In the genomic region with DNA sequence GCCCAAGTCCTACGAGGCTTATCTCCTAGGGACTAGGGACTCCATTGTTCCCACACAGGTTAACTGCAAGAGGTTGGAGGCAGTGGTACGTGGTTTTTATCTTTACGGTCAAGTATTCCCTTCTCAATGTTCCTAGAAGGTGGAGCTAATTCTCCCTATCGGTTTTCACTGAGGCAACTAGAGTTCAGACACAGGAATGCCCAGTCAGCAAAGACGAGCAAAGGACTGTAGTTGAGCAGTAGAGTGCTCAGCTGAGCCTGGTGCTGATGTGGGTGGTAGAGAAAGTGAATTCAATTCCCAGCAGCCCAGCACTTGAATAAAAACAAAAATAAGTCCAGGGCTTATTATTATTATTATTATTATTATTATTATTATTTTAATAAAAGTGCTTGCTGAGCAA, we compare ENCODE assay signal across 24 mouse cellular contexts. TPM values are rescaled to one million over a fixed set of nuclear protein-coding genes. Genes with fewer than 3 reads are reported as not detected.
DNase-seq lines count a peak whose midpoint lies in the region; ATAC-seq and TF ChIP-seq lines count a peak whose summit lies in the region.
"Had no signal": no experiment of that assay in that cellular context is flagged by ENCODE, and none has a peak within 500 bp of the region (broad histone marks: within the 10 kb centered on the region; RNA-seq: fewer than 3 reads in every experiment).

No protein-coding gene starts in this region.

- peaks cover 31% of the 10 kb centered on the region for H3K4me1 ChIP-seq in lung, embryonic 16.5 days (replicated peaks; ENCODE audit: control insufficient read depth, insufficient read depth, low read length)
- H3K4me1 ChIP-seq in E14TG2a.4 (replicated peaks; ENCODE audit: low read depth, low read length), result peaks cover 72% of the 10 kb centered on the region
- no peaks in the 10 kb centered on the region for H3K4me1 ChIP-seq in ES-Bruce4 (ENCODE audit: control insufficient read depth, insufficient read depth, low read length)
- H3K4me1 ChIP-seq in MEL (ENCODE audit: control insufficient read depth in 1 of 2, insufficient read depth in 2 of 2, low read length in 2 of 2), result peaks cover 0 to 10% of the 10 kb centered on the region in 2 experiments; a peak in 2 of 4 replicates

- WGBS in lung, embryonic 16.5 days, result 43% methylated on average over 5 of the region's 5 CpGs

- peaks cover 22% of the 10 kb centered on the region for H3K27me3 ChIP-seq in lung, embryonic 16.5 days (ENCODE audit: control insufficient read depth, insufficient read depth, low read depth, low read length)
- H3K27me3 ChIP-seq in E14TG2a.4 (ENCODE audit: insufficient read depth, low read length) (peaks cover 24% of the 10 kb centered on the region), ES-Bruce4 (ENCODE audit: control insufficient read depth, insufficient read depth, low read length, poor library complexity, severe bottlenecking) (no peaks in the 10 kb centered on the region), MEL (ENCODE audit: control insufficient read depth in 1 of 2, insufficient read depth in 2 of 2, low read length in 2 of 2) (no peaks in the 10 kb centered on the region)

- TF ChIP-seq RAD21 in MEL (IDR thresholded peaks at IDR 0.05; ENCODE audit: low read depth, low read length), result no peak

- TF ChIP-seq CTCF in E14TG2a.4 (conservative IDR thresholded peaks at IDR 0.05; ENCODE audit: low read length) (no peak), ES-Bruce4 (IDR thresholded peaks at IDR 0.05; ENCODE audit: low read depth, low read length) (no peak), MEL (IDR thresholded peaks at IDR 0.05 in 2 of 3, conservative IDR thresholded peaks at IDR 0.05 in 1 of 3; ENCODE audit: control insufficient read depth in 1 of 3, insufficient read depth in 1 of 3, low read depth in 2 of 3, low read length in 3 of 3, poor library complexity in 1 of 3, severe bottlenecking in 1 of 3) (no peak)

- TF ChIP-seq EP300 in ES-Bruce4 (IDR thresholded peaks at IDR 0.05; ENCODE audit: insufficient read depth, low read depth, low read length), result no peak
- TF ChIP-seq EP300 in MEL (IDR thresholded peaks at IDR 0.05; ENCODE audit: low read depth in 1 of 2, low read length in 2 of 2), result no peak

- no peak for DNase-seq in lung, postnatal 10 days
- no peak for DNase-seq in MEL (ENCODE audit: low read depth, low spot score)
- DNase-seq in spleen, postnatal 4 days (ENCODE audit: low spot score in 2 of 2), result no peak
- no peak for DNase-seq in cerebellum, adult 11 months
- DNase-seq: adrenal gland, adult 2 months; adrenal gland, postnatal 10 days; adrenal gland, postnatal 25 days; cerebellum, adult 11-12 months; cerebellum, adult 2 months; cerebellum, adult 9-10 months; cerebellum, postnatal 10 days; cerebellum, postnatal 25 days had no signal

- no peak overlapping the region for H3K4me3 ChIP-seq in lung, embryonic 16.5 days (ENCODE audit: low read length)
- H3K4me3 ChIP-seq in E14TG2a.4 (replicated peaks; ENCODE audit: low read length) (peak overlapping the region; percentile 78), ES-Bruce4 (ENCODE audit: low read depth, low read length) (no peak overlapping the region), MEL (ENCODE audit: control insufficient read depth in 1 of 2, insufficient read depth in 1 of 2, low read depth in 2 of 2, low read length in 2 of 2) (no peak overlapping the region; a peak in 1 of 4 replicates)
- H3K4me3 ChIP-seq: embryonic facial prominence, embryonic 13.5 days; embryonic facial prominence, embryonic 15.5 days; erythroblast, embryonic 14.5 days; forebrain, embryonic 10.5 days; forebrain, embryonic 12.5 days had no signal

- no peak overlapping the region for H3K4me2 ChIP-seq in lung, embryonic 16.5 days (ENCODE audit: low read depth, low read length)
- H3K4me2 ChIP-seq: embryonic facial prominence, embryonic 13.5 days; embryonic facial prominence, embryonic 15.5 days; forebrain, embryonic 12.5 days had no signal

- no peaks in the 10 kb centered on the region for H3K79me2 ChIP-seq in MEL (ENCODE audit: control insufficient read depth, insufficient read depth, low read length, poor library complexity)

- H3K9ac ChIP-seq in lung, embryonic 16.5 days (ENCODE audit: low read length), result no peak overlapping the region
- H3K9ac ChIP-seq in ES-Bruce4 (ENCODE audit: low read depth, poor library complexity, severe bottlenecking) (no peak overlapping the region), MEL (ENCODE audit: control insufficient read depth, low read depth, low read length, poor library complexity, severe bottlenecking) (no peak overlapping the region)
- H3K9ac ChIP-seq: embryonic facial prominence, embryonic 13.5 days; embryonic facial prominence, embryonic 15.5 days; forebrain, embryonic 12.5 days had no signal

- no peak for ATAC-seq in lung, embryonic 16.5 days (ENCODE audit: low read depth)
- ATAC-seq: forebrain, embryonic 14.5 days; forebrain, embryonic 16.5 days had no signal

- H3K27ac ChIP-seq in lung, embryonic 16.5 days (ENCODE audit: low read length), result peak overlapping the region; percentile 81; the same call in 1 of the 2 replicates
- H3K27ac ChIP-seq in ES-Bruce4 (ENCODE audit: insufficient read depth, low read length) (peak overlapping the region; percentile 26), MEL (ENCODE audit: control insufficient read depth, low read depth, low read length) (no peak overlapping the region)
- H3K27ac ChIP-seq: embryonic facial prominence, embryonic 13.5 days; embryonic facial prominence, embryonic 15.5 days; forebrain, embryonic 10.5 days; forebrain, embryonic 12.5 days had no signal

- TF ChIP-seq POLR2A in ES-Bruce4 (IDR thresholded peaks at IDR 0.05; ENCODE audit: insufficient read depth, low read length) (no peak), MEL (IDR thresholded peaks at IDR 0.05; ENCODE audit: control insufficient read depth in 1 of 2, insufficient read depth in 1 of 2, low read depth in 1 of 2, low read length in 2 of 2, poor library complexity in 1 of 2) (no peak)

- H3K9me3 ChIP-seq in lung, embryonic 16.5 days (ENCODE audit: control insufficient read depth, low read length), result no peaks in the 10 kb centered on the region
- H3K9me3 ChIP-seq in E14TG2a.4 (ENCODE audit: low read length) (no peaks in the 10 kb centered on the region), ES-Bruce4 (replicated peaks; ENCODE audit: control insufficient read depth, insufficient read depth, low read length, poor library complexity, severe bottlenecking) (no peaks in the 10 kb centered on the region), MEL (replicated peaks; ENCODE audit: insufficient read depth, low read length) (no peaks in the 10 kb centered on the region)
- H3K9me3 ChIP-seq: embryonic facial prominence, embryonic 15.5 days; forebrain, embryonic 10.5 days; forebrain, embryonic 12.5 days had no signal

- no peaks in the 10 kb centered on the region for H3K36me3 ChIP-seq in lung, embryonic 16.5 days (ENCODE audit: control insufficient read depth, insufficient read depth, low read length)
- H3K36me3 ChIP-seq in E14TG2a.4 (ENCODE audit: insufficient read depth, low read length) (peaks cover 13% of the 10 kb centered on the region; the same call in 1 of the 2 replicates), ES-Bruce4 (ENCODE audit: control insufficient read depth, insufficient read depth, low read length, poor library complexity, severe bottlenecking) (no peaks in the 10 kb centered on the region), MEL (ENCODE audit: control insufficient read depth in 1 of 2, insufficient read depth in 2 of 2, low read length in 2 of 2) (peaks cover 0 to 10% of the 10 kb centered on the region in 2 experiments; a peak in 2 of 4 replicates)
- H3K36me3 ChIP-seq: embryonic facial prominence, embryonic 13.5 days; embryonic facial prominence, embryonic 15.5 days; forebrain, embryonic 10.5 days; forebrain, embryonic 12.5 days; G1E had no signal

TF ChIP-seq in MEL, 35 proteins besides CTCF, POLR2A, EP300 and RAD21:
- TF ChIP-seq MAFK (IDR thresholded peaks at IDR 0.05; ENCODE audit: borderline replicate concordance, low read depth, low read length), result peak; percentile 64; the same call in 1 of the 2 replicates
- no peak for TF ChIP-seq POLR2AphosphoS5 (IDR thresholded peaks at IDR 0.05; ENCODE audit: borderline replicate concordance, low read depth, low read length)

RNA-seq across cellular contexts. Expression of a gene that starts 16.1 kb away (rescaled TPM):
- 10.1 and 10.9 TPM in 2 replicates for polyA plus RNA-seq in lung, embryonic 16.5 days (2015; fragmentation: Nextera tagmentation; extraction: Ambion mirVana)
- polyA plus RNA-seq in ES-Bruce4 (2011; ENCODE audit: insufficient read depth, insufficient read length, low read depth, missing spikeins) (30.4 and 31.2 TPM in 2 replicates), MEL (2012; ENCODE audit: insufficient read depth in 1 of 2, insufficient read length in 2 of 2, low read depth in 1 of 2, low replicate concordance in 2 of 2, missing spikeins in 1 of 2) (1 to 10 TPM in 1 of 2 experiments, not detected in 1; 4.6 TPM)
- 2.8 and 2.9 TPM in 2 replicates for total RNA-seq in MEL (2012; rRNA removed)

RNA-seq across cellular contexts. Expression of a gene that starts 17.6 kb away (rescaled TPM):
- 14.2 and 15.4 TPM in 2 replicates for polyA plus RNA-seq in lung, embryonic 16.5 days (2015; fragmentation: Nextera tagmentation; extraction: Ambion mirVana)
- polyA plus RNA-seq in ES-Bruce4 (2011; ENCODE audit: insufficient read depth, insufficient read length, low read depth, missing spikeins), result 0.81 and 1.5 TPM in 2 replicates
- total RNA-seq in MEL (2012; rRNA removed), result not detected in 2 replicates
- polyA plus RNA-seq in MEL (2012; ENCODE audit: insufficient read depth in 1 of 2, insufficient read length in 2 of 2, low read depth in 1 of 2, low replicate concordance in 2 of 2, missing spikeins in 1 of 2), result not detected
- total RNA-seq: adrenal gland, adult 2 months; adrenal gland, postnatal 25 days had no signal
- polyA plus RNA-seq: adrenal gland, adult 2 months; C2C12; erythroblast, embryonic 14.5 days; G1E had no signal

RNA-seq across cellular contexts. Expression of a gene that starts 38.5 kb away (rescaled TPM):
- 193 and 203 TPM in 2 replicates for polyA plus RNA-seq in lung, embryonic 16.5 days (2015; fragmentation: Nextera tagmentation; extraction: Ambion mirVana)
- polyA plus RNA-seq in ES-Bruce4 (2011; ENCODE audit: insufficient read depth, insufficient read length, low read depth, missing spikeins) (261 and 265 TPM in 2 replicates), MEL (2012; ENCODE audit: insufficient read depth in 1 of 2, insufficient read length in 2 of 2, low read depth in 1 of 2, low replicate concordance in 2 of 2, missing spikeins in 1 of 2) (100 to 1,000 TPM in 1 of 2 experiments, not detected in 1; 214 TPM)
- 168 and 185 TPM in 2 replicates for total RNA-seq in MEL (2012; rRNA removed)

RNA-seq across cellular contexts. Expression of a gene that starts 41.1 kb away (rescaled TPM):
- 17.5 and 19.6 TPM in 2 replicates for polyA plus RNA-seq in lung, embryonic 16.5 days (2015; fragmentation: Nextera tagmentation; extraction: Ambion mirVana)
- polyA plus RNA-seq in ES-Bruce4 (2011; ENCODE audit: insufficient read depth, insufficient read length, low read depth, missing spikeins), result 16.8 and 18.2 TPM in 2 replicates
- total RNA-seq in MEL (2012; rRNA removed), result 0.85 and 0.95 TPM in 2 replicates
- polyA plus RNA-seq in MEL (2012; ENCODE audit: insufficient read depth in 1 of 2, insufficient read length in 2 of 2, low read depth in 1 of 2, low replicate concordance in 2 of 2, missing spikeins in 1 of 2), result 1 to 10 TPM in 1 of 2 experiments, not detected in 1; 2.5 TPM

RNA-seq across cellular contexts. Expression of a gene that starts 47.9 kb away (rescaled TPM):
- polyA plus RNA-seq in lung, embryonic 16.5 days (2015; fragmentation: Nextera tagmentation; extraction: Ambion mirVana), result 195 and 218 TPM in 2 replicates
- polyA plus RNA-seq in ES-Bruce4 (2011; ENCODE audit: insufficient read depth, insufficient read length, low read depth, missing spikeins) (64.2 and 66.4 TPM in 2 replicates), MEL (2012; ENCODE audit: insufficient read depth in 1 of 2, insufficient read length in 2 of 2, low read depth in 1 of 2, low replicate concordance in 2 of 2, missing spikeins in 1 of 2) (10 to 100 TPM in 1 of 2 experiments, not detected in 1; 22.5 TPM)
- 18.4 and 21.6 TPM in 2 replicates for total RNA-seq in MEL (2012; rRNA removed)
